Mouse (Mus musculus): Measurements from ENCODE around the gene Trim21.

The Trim21 gene

GRCm38 (mm10) chr7:102564999-102565997 is at the start of gene Trim21:
Gene Trim21 (minus strand): TSS chr7:102565486.
- DNase-seq, result peak; percentile 96

GRCm38 (mm10) chr7:102597378-102598031 is 32.2 kb upstream of the Trim21 start, which contains the start of gene Olfr552:
Gene Olfr552 (plus strand): TSS chr7:102597770.
- no peak for DNase-seq

GRCm38 (mm10) chr7:102591786-102592185 is 26.5 kb upstream of the Trim21 start, which contains the start of gene Olfr551:
Gene Olfr551 (minus strand): TSS chr7:102591886.
- DNase-seq, result no peak

GRCm38 (mm10) chr7:102575998-102576397 is 10.7 kb upstream of the Trim21 start:
- no peak for DNase-seq

GRCm38 (mm10) chr7:102573174-102573830 is 8.0 kb upstream of the Trim21 start:
- no peak for DNase-seq

- no peak for DNase-seq
Observed at GRCm38 (mm10) chr7:102571142-102571541, 5.9 kb upstream of the Trim21 start, which contains the start of gene Olfr550. Gene Olfr550 (plus strand): TSS chr7:102571442.

- no peak for DNase-seq
Observed at GRCm38 (mm10) chr7:102566219-102566618, 933 bp upstream of the Trim21 start.

- DNase-seq, result no peak
Observed at GRCm38 (mm10) chr7:102553279-102553678, 12.0 kb downstream of the Trim21 start.

- no peak for DNase-seq
Observed at GRCm38 (mm10) chr7:102549570-102549969, 15.7 kb downstream of the Trim21 start, which contains the start of gene Olfr549. Gene Olfr549 (plus strand): TSS chr7:102549870.

GRCm38 (mm10) chr7:102541251-102541650 is 24.0 kb downstream of the Trim21 start:
- no peak for DNase-seq

GRCm38 (mm10) chr7:102540596-102540995 is 24.7 kb downstream of the Trim21 start, which contains the start of gene Olfr548-ps1:
Gene Olfr548-ps1 (plus strand): TSS chr7:102540896.
- no peak for DNase-seq

- DNase-seq, result no peak
Observed at GRCm38 (mm10) chr7:102534449-102534848, 30.8 kb downstream of the Trim21 start, which contains the start of gene Olfr547. Gene Olfr547 (plus strand): TSS chr7:102534749.

GRCm38 (mm10) chr7:102529052-102529451 is 36.2 kb downstream of the Trim21 start:
- no peak for DNase-seq

- no peak for DNase-seq
Observed at GRCm38 (mm10) chr7:102517051-102517335, 48.3 kb downstream of the Trim21 start.

- DNase-seq, result peak; percentile 4
Observed at GRCm38 (mm10) chr7:102516261-102517050, 48.8 kb downstream of the Trim21 start.

GRCm38 (mm10) chr7:102514144-102514543 is 51.1 kb downstream of the Trim21 start:
- DNase-seq, result no peak

GRCm38 (mm10) chr7:102512814-102513435 is 52.4 kb downstream of the Trim21 start:
- DNase-seq, result peak; percentile 77

GRCm38 (mm10) chr7:102511927-102512326 is 53.4 kb downstream of the Trim21 start:
- no peak for DNase-seq

GRCm38 (mm10) chr7:102509726-102510125 is 55.6 kb downstream of the Trim21 start:
- DNase-seq, result no peak

GRCm38 (mm10) chr7:102508666-102509065 is 56.6 kb downstream of the Trim21 start:
- no peak for DNase-seq

GRCm38 (mm10) chr7:102508066-102508465 is 57.2 kb downstream of the Trim21 start:
- no peak for DNase-seq
